Mouse (Mus musculus) CH12.LX (cell line): ENCODE measurements at regions not wholly inside any gene's neighbourhood (a gene's known extent, or its start where the extent isn't known, plus 50 kb on each side); places are given as distances from the start of the nearest gene placed in this dataset.

Source experiments
- DNase-seq: peaks from one replicate; pipeline ENCODE4 v3.0.0-alpha.2; 2013; ENCODE audit errors: extremely low read depth
- H3K27ac ChIP-seq: 2 replicates; pipeline ENCODE4 v1.5.1; 2012; ENCODE audit warnings: low read depth, mild to moderate bottlenecking, control low read depth, moderate library complexity; ENCODE audit not compliant: insufficient read depth
- H3K27me3 ChIP-seq: replicated peaks from 2 replicates; pipeline ENCODE3; 2012; ENCODE audit warnings: inconsistent platforms
- H3K36me3 ChIP-seq, 2 experiments: replicated peaks in 1 of 2; 2 replicates each; pipeline versions ENCODE3 to v1.6.1; 2012; ENCODE audit warnings: inconsistent platforms in 1 of 2, low read length in 1 of 2, mild to moderate bottlenecking in 1 of 2, mixed read lengths in 1 of 2, moderate library complexity in 1 of 2; ENCODE audit not compliant: control insufficient read depth in 1 of 2, insufficient read depth in 1 of 2
- H3K4me1 ChIP-seq, 2 experiments: 2 replicates each; pipeline ENCODE4 v1.6.1; 2012; ENCODE audit warnings: inconsistent platforms in 1 of 2, moderate library complexity in 1 of 2; ENCODE audit not compliant: insufficient read depth in 2 of 2, control insufficient read depth in 1 of 2
- H3K4me2 ChIP-seq: 2 replicates; pipeline ENCODE4 v1.6.1; 2012; ENCODE audit warnings: low read depth, mild to moderate bottlenecking, control low read depth; ENCODE audit not compliant: poor library complexity, insufficient read depth, severe bottlenecking
- H3K4me3 ChIP-seq, 3 experiments: fragments of 150-350 bp in 1 of 3; sonication (generic) in 1 of 3; replicated peaks in 1 of 3; 2 replicates each; pipeline versions ENCODE3 to v1.5.1; 2011 to 2012; ENCODE audit warnings: low read depth in 2 of 3, low read length in 2 of 3, mild to moderate bottlenecking in 2 of 3, moderate library complexity in 2 of 3, control low read depth in 1 of 3, improper control_type of control experiment in 1 of 3, inconsistent platforms in 1 of 3, mixed read lengths in 1 of 3; ENCODE audit not compliant: poor library complexity in 1 of 3
- H3K79me2 ChIP-seq: replicated peaks from 2 replicates; pipeline ENCODE4 v1.6.1; 2012; ENCODE audit warnings: mild to moderate bottlenecking, moderate library complexity; ENCODE audit not compliant: control insufficient read depth, poor library complexity, insufficient read depth, severe bottlenecking; ENCODE audit errors: extremely low read depth
- H3K9ac ChIP-seq: 2 replicates; pipeline ENCODE4 v1.6.1; 2012; ENCODE audit warnings: low read depth, mild to moderate bottlenecking, control low read depth, moderate library complexity; ENCODE audit not compliant: insufficient read depth
- H3K9me3 ChIP-seq: replicated peaks from 2 replicates; pipeline ENCODE3; 2012; ENCODE audit warnings: low read length, inconsistent platforms, mixed read lengths
- BHLHE40 ChIP-seq: IDR thresholded peaks from 2 replicates; pipeline ENCODE4 v1.6.1; 2011; ENCODE audit warnings: mild to moderate bottlenecking, low read depth, low read length, improper control_type of control experiment
- CHD1 ChIP-seq: IDR thresholded peaks from 2 replicates; pipeline ENCODE4 v1.6.1; 2012; ENCODE audit warnings: low read depth, low read length, improper control_type of control experiment, inconsistent platforms
- CHD2 ChIP-seq: IDR thresholded peaks from 2 replicates; pipeline ENCODE4 v1.6.1; 2011; ENCODE audit warnings: low read length, improper control_type of control experiment
- E2F4 ChIP-seq: IDR thresholded peaks from 2 replicates; pipeline ENCODE4 v1.6.1; 2011; ENCODE audit warnings: low read depth, low read length, improper control_type of control experiment; ENCODE audit not compliant: insufficient replicate concordance
- EP300 ChIP-seq: IDR thresholded peaks from 2 replicates; pipeline ENCODE4 v1.6.1; 2011; ENCODE audit warnings: low read length, improper control_type of control experiment
- ETS1 ChIP-seq: conservative IDR thresholded peaks from 2 replicates; pipeline ENCODE4 v1.6.1; 2012; ENCODE audit warnings: low read depth, mild to moderate bottlenecking, inconsistent platforms, low read length, improper control_type of control experiment, moderate library complexity
- GABPA ChIP-seq: IDR thresholded peaks from 2 replicates; pipeline ENCODE4 v1.6.1; 2012; ENCODE audit warnings: low read depth, low read length, improper control_type of control experiment, inconsistent platforms; ENCODE audit not compliant: insufficient replicate concordance
- HCFC1 ChIP-seq: IDR thresholded peaks from 2 replicates; pipeline ENCODE4 v1.6.1; 2012; ENCODE audit warnings: low read depth, mild to moderate bottlenecking, inconsistent platforms, low read length, improper control_type of control experiment
- IRF4 ChIP-seq: IDR thresholded peaks from 2 replicates; pipeline ENCODE4 v1.6.1; 2014; ENCODE audit warnings: low read depth, mild to moderate bottlenecking, inconsistent platforms, low read length, improper control_type of control experiment
- JUND ChIP-seq: conservative IDR thresholded peaks from 2 replicates; pipeline ENCODE4 v1.6.1; 2011; ENCODE audit warnings: low read depth, low read length, improper control_type of control experiment
- KAT2A ChIP-seq: IDR thresholded peaks from 2 replicates; pipeline ENCODE4 v1.6.1; 2012; ENCODE audit warnings: low read length, improper control_type of control experiment, inconsistent platforms; ENCODE audit not compliant: insufficient replicate concordance
- MXI1 ChIP-seq: IDR thresholded peaks from 2 replicates; pipeline ENCODE4 v1.6.1; 2011; ENCODE audit warnings: mild to moderate bottlenecking, low read depth, low read length, improper control_type of control experiment
- MYC ChIP-seq: IDR thresholded peaks from 2 replicates; pipeline ENCODE4 v1.6.1; 2011; ENCODE audit warnings: low read depth, mild to moderate bottlenecking, improper control_type of control experiment, low read length
- NELFE ChIP-seq: IDR thresholded peaks from 2 replicates; pipeline ENCODE4 v1.6.1; 2011; ENCODE audit warnings: low read depth, low read length, improper control_type of control experiment
- POLR2A ChIP-seq: IDR thresholded peaks from 2 replicates; pipeline ENCODE4 v1.6.1; 2011; ENCODE audit warnings: low read depth, mild to moderate bottlenecking, improper control_type of control experiment, low read length
- POLR2AphosphoS2 ChIP-seq: IDR thresholded peaks from 2 replicates; pipeline ENCODE4 v1.6.1; 2011; ENCODE audit warnings: low read depth, low read length, improper control_type of control experiment
- RAD21 ChIP-seq: IDR thresholded peaks from 2 replicates; pipeline ENCODE4 v1.6.1; 2011; ENCODE audit warnings: low read depth, mild to moderate bottlenecking, low read length, improper control_type of control experiment, moderate library complexity
- SIN3A ChIP-seq: IDR thresholded peaks from 2 replicates; pipeline ENCODE4 v1.6.1; 2012; ENCODE audit warnings: low read length, improper control_type of control experiment, inconsistent platforms
- TBP ChIP-seq: conservative IDR thresholded peaks from 2 replicates; pipeline ENCODE4 v1.6.1; 2011; ENCODE audit warnings: low read depth, low read length, improper control_type of control experiment
- TCF12 ChIP-seq: IDR thresholded peaks from 2 replicates; pipeline ENCODE4 v1.6.1; 2014; ENCODE audit warnings: low read depth, mild to moderate bottlenecking, inconsistent platforms, low read length, improper control_type of control experiment
- UBTF ChIP-seq: IDR thresholded peaks from 2 replicates; pipeline ENCODE4 v1.6.1; 2012; ENCODE audit warnings: low read depth, mild to moderate bottlenecking, inconsistent platforms, low read length, improper control_type of control experiment, moderate library complexity
- USF1 ChIP-seq: IDR thresholded peaks from 2 replicates; pipeline ENCODE4 v1.6.1; 2014; ENCODE audit warnings: low read depth, mild to moderate bottlenecking, inconsistent platforms, low read length, improper control_type of control experiment
- ZMIZ1 ChIP-seq: IDR thresholded peaks from 2 replicates; pipeline ENCODE4 v1.6.1; 2012; ENCODE audit warnings: low read depth, mild to moderate bottlenecking, inconsistent platforms, low read length, improper control_type of control experiment
- dilution Hi-C: fragments of 300-500 bp; cut with MboI; formaldehyde crosslinking; loops from 2 replicates; pipeline ENCODE4 v1.14.3; 2020; ENCODE audit warnings: low sequenced_read_pairs; ENCODE audit not compliant: extremely low pct_unique_long_range_greater_than_20kb, extremely low pct_ligation_motif_present
- in situ Hi-C: fragments of 300-500 bp; cut with MboI; formaldehyde crosslinking; loops from 3 replicates; pipeline ENCODE4 v1.14.3; 2019; ENCODE audit warnings: low sequenced_read_pairs, low pct_ligation_motif_present, low pct_unique_long_range_greater_than_20kb, mixed read lengths

DNA sequence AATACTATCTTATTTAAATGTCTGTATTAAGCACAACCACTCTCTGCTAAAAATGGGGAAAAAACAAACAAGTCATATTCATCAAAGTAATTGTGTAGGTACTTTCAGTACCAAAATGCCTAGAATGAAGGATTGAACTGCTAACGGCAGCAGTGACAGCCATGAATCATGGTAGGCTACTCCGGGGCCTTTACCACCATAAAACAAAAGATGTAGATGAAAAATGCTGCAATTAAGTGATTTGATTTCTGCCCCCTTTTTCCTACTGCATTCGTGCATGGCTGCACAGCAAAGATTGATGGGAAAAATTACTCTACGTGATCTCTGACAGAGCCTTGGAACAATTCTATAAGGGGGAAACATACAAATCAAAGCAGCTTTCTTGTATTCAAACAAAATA, 763.8 kb upstream of the Mms22l start:
- Histone ChIP-seq H3K27ac (no peak overlapping the region), H3K4me2 (no peak overlapping the region), H3K27me3 (no peaks in the 10 kb centered on the region), H3K4me3 (no peak overlapping the region), H3K9me3 (no peaks in the 10 kb centered on the region), H3K4me1 (no peaks in the 10 kb centered on the region), H3K36me3 (no peaks in the 10 kb centered on the region), H3K79me2 (no peaks in the 10 kb centered on the region), H3K9ac (no peak overlapping the region)
- dilution Hi-C loops: no loop called here
- in situ Hi-C loops: no loop called here
- DNase-seq: no peak
- TF ChIP-seq CHD2 (no peak), MYC (no peak), POLR2A (no peak), CHD1 (no peak), MXI1 (no peak), ETS1 (no peak)

DNA sequence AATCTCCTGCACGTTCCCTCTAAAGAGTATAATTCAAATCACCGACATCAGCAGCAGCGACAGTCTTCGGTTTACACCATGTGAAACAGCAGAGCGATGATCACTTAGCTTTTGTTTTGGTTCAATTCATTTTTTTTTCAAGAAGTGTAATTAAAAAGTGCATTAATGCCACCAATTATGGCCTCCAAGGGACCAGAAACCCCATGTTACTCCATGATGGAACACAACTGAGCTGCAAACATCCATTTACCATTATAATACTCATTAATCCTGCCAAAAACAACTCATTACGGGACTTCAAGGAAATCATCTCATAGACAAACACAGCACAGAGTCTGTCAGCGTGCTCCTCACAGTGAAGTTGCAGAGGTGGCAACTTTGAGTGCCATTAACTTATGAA, 752.2 kb upstream of the Mms22l start:
- no peaks in the 10 kb centered on the region for H3K27me3 ChIP-seq
- dilution Hi-C loops (no loop called here), in situ Hi-C loops (no loop called here)
- H3K4me3 ChIP-seq: no peak overlapping the region
- H3K9me3 ChIP-seq: no peaks in the 10 kb centered on the region
- no peak overlapping the region for H3K4me2 ChIP-seq
- TF ChIP-seq IRF4 (no peak), UBTF (no peak), EP300 (no peak), SIN3A (no peak), MYC (no peak), HCFC1 (no peak), JUND (no peak), RAD21 (no peak)
- H3K79me2 ChIP-seq: no peaks in the 10 kb centered on the region
- DNase-seq: no peak
- no peak overlapping the region for H3K9ac ChIP-seq
- no peaks in the 10 kb centered on the region for H3K36me3 ChIP-seq
- no peak overlapping the region for H3K27ac ChIP-seq
- H3K4me1 ChIP-seq: no peaks in the 10 kb centered on the region

GRCm38 (mm10) chr4:23758005-23758404, 738.2 kb upstream of the Mms22l start:
- H3K27ac ChIP-seq: no peak overlapping the region
- H3K9ac ChIP-seq: no peak overlapping the region
- no peaks in the 10 kb centered on the region for H3K4me1 ChIP-seq
- H3K79me2 ChIP-seq: no peaks in the 10 kb centered on the region
- no peak for DNase-seq
- H3K9me3 ChIP-seq: no peaks in the 10 kb centered on the region
- dilution Hi-C loops (no loop called here), in situ Hi-C loops (no loop called here)
- no peaks in the 10 kb centered on the region for H3K27me3 ChIP-seq
- TF ChIP-seq TBP: no peak
- no peak for TF ChIP-seq E2F4
- no peak for TF ChIP-seq POLR2AphosphoS2
- TF ChIP-seq HCFC1: no peak
- no peak for TF ChIP-seq POLR2A
- no peak for TF ChIP-seq ZMIZ1
- TF ChIP-seq NELFE: no peak
- TF ChIP-seq KAT2A: no peak
- TF ChIP-seq UBTF: no peak
- no peak for TF ChIP-seq USF1
- TF ChIP-seq BHLHE40: no peak
- TF ChIP-seq TCF12: no peak
- TF ChIP-seq SIN3A: no peak
- no peak for TF ChIP-seq GABPA
- no peak overlapping the region for H3K4me2 ChIP-seq
- H3K4me3 ChIP-seq: no peak overlapping the region
- no peaks in the 10 kb centered on the region for H3K36me3 ChIP-seq
